Mouse (Mus musculus): Measurements from ENCODE around the gene Ncaph.

DNA sequence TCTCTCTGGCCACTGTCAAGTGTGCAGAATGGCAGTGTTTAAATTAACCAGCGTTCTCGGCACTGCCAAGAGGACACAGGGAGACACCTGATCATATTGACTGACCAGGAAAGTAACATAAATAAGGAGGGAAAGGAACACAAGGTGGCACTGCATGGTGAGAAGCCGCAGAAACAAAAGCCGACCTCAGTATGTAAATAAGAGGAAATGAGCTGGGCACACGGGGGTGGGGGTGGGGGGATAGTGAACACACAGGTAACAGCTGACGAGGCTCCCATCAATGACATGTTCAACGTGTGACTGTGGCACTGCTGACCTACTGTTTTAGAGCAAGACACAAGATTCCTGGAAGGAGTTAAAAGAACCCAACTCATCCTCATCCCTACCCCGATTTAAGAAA, 2.4 kb downstream of the Ncaph start:
- TF ChIP-seq CTCF (IDR thresholded peaks at IDR 0.05) (no peak), EP300 (IDR thresholded peaks at IDR 0.05) (no peak)
